Mouse (Mus musculus): Measurements from ENCODE around the gene Setmar.

DNA sequence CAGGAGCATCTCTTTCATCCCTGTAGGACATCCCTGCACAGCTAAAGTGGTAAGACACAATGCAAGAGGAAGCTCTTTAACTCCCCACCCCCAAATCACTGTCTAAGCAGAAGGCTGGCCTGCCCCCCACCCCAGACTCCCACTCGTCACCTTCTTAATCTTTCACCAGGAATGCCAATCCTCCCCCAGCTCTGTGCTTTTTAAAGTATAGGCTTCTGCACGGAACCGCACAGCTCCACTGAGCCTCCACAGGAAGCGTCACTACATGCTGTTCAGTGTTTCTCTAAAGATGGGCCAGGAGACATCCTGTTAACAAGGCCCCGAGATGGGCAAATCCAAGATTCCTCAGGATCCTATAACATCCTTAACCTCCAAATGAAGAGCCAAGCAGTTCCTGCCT is 8.2 kb downstream of the Setmar start:
- TF ChIP-seq CTCF (IDR thresholded peaks at IDR 0.05; ENCODE audit: low read depth, low read length) (no peak), POLR2A (IDR thresholded peaks at IDR 0.05; ENCODE audit: extremely low read depth, insufficient read depth, low read length) (no peak)
